8 mouse cellular contexts compared by ENCODE assay signal in genomic region chr10:95894856-95895386, GRCm38 (mm10). TPM values are rescaled to one million over a fixed set of nuclear protein-coding genes. Genes with fewer than 3 reads are reported as not detected.
DNase-seq lines count a peak whose midpoint lies in the region; ATAC-seq lines count a peak whose summit lies in the region.

No protein-coding gene starts in this region.

- no peak overlapping the region for H3K9ac ChIP-seq in embryonic facial prominence, embryonic 11.5 days (replicated peaks; ENCODE audit: low read length)
- no peak overlapping the region for H3K9ac ChIP-seq in limb, embryonic 12.5 days (replicated peaks)
- no peak overlapping the region for H3K9ac ChIP-seq in midbrain, embryonic 12.5 days (replicated peaks)

- peak; percentile 66 for DNase-seq in A20 (ENCODE audit: low read depth, low spot score)
- peak; percentile 74 for DNase-seq in adrenal gland, postnatal 14 days
- DNase-seq in embryonic facial prominence, embryonic 11.5 days (ENCODE audit: low spot score) = peak; percentile 79
- peak; percentile 34 to 65 for DNase-seq in heart, adult 9 months (ENCODE audit: low spot score in 2 of 2)
- peak; percentile 75 for DNase-seq in kidney, adult 9 months
- DNase-seq in spleen, adult 12 weeks (ENCODE audit: low spot score) = peak; percentile 17

- no peak overlapping the region for H3K27ac ChIP-seq in embryonic facial prominence, embryonic 11.5 days (replicated peaks; ENCODE audit: low read depth, low read length)
- no peak overlapping the region for H3K27ac ChIP-seq in limb, embryonic 12.5 days
- H3K27ac ChIP-seq in midbrain, embryonic 12.5 days (replicated peaks) = no peak overlapping the region

- H3K4me3 ChIP-seq in embryonic facial prominence, embryonic 11.5 days (ENCODE audit: low read depth, low read length) = no peak overlapping the region
- peak overlapping the region; percentile 29 for H3K4me3 ChIP-seq in limb, embryonic 12.5 days (replicated peaks)
- H3K4me3 ChIP-seq in midbrain, embryonic 12.5 days = peak overlapping the region; percentile 30; the same call in 1 of the 2 replicates

- H3K9me3 ChIP-seq in embryonic facial prominence, embryonic 11.5 days (replicated peaks; ENCODE audit: control insufficient read depth, low read length) = no peaks in the 10 kb centered on the region
- no peaks in the 10 kb centered on the region for H3K9me3 ChIP-seq in limb, embryonic 12.5 days
- H3K9me3 ChIP-seq in midbrain, embryonic 12.5 days = no peaks in the 10 kb centered on the region

- no peak for ATAC-seq in embryonic facial prominence, embryonic 11.5 days (replicated peaks; ENCODE audit: insufficient number of reproducible peaks, low FRiP score, low TSS enrichment, low read depth)
- ATAC-seq in limb, embryonic 12.5 days (ENCODE audit: insufficient number of reproducible peaks, insufficient read depth, low FRiP score, low TSS enrichment, low read depth) = no peak
- peak; percentile 76 for ATAC-seq in midbrain, embryonic 12.5 days (ENCODE audit: low FRiP score, low read depth)

- H3K4me1 ChIP-seq in embryonic facial prominence, embryonic 11.5 days (ENCODE audit: control insufficient read depth, insufficient read depth, low read length) = no peaks in the 10 kb centered on the region
- H3K4me1 ChIP-seq in limb, embryonic 12.5 days (replicated peaks) = 0 out of 2 replicates have a peak, but pooled peaks cover 2% of the 10 kb centered on the region
- H3K4me1 ChIP-seq in midbrain, embryonic 12.5 days = 0 out of 2 replicates have a peak, but pooled peaks cover 8% of the 10 kb centered on the region

- 48% methylated on average over 10 of the region's 10 CpGs for WGBS in embryonic facial prominence, embryonic 11.5 days
- WGBS in limb, embryonic 12.5 days = 37% methylated on average over 10 of the region's 10 CpGs
- WGBS in midbrain, embryonic 12.5 days = 43% methylated on average over 10 of the region's 10 CpGs

- H3K36me3 ChIP-seq in embryonic facial prominence, embryonic 11.5 days (replicated peaks; ENCODE audit: control insufficient read depth, insufficient read depth, low read depth, low read length) = no peaks in the 10 kb centered on the region
- H3K36me3 ChIP-seq in limb, embryonic 12.5 days = no peaks in the 10 kb centered on the region
- no peaks in the 10 kb centered on the region for H3K36me3 ChIP-seq in midbrain, embryonic 12.5 days

- no peaks in the 10 kb centered on the region for H3K27me3 ChIP-seq in embryonic facial prominence, embryonic 11.5 days (ENCODE audit: control insufficient read depth, insufficient read depth, low read length)
- peaks cover 3% of the 10 kb centered on the region; the same call in 1 of the 2 replicates for H3K27me3 ChIP-seq in limb, embryonic 12.5 days
- no peaks in the 10 kb centered on the region for H3K27me3 ChIP-seq in midbrain, embryonic 12.5 days

- 0 out of 2 replicates have a peak overlapping the region, but pooled peaks have one; percentile 22 for H3K4me2 ChIP-seq in embryonic facial prominence, embryonic 11.5 days (ENCODE audit: low read depth, low read length)
- peak overlapping the region; percentile 55 for H3K4me2 ChIP-seq in limb, embryonic 12.5 days
- peak overlapping the region; percentile 46 for H3K4me2 ChIP-seq in midbrain, embryonic 12.5 days (replicated peaks)

RNA-seq across cellular contexts. Expression of gene Eea1, which starts 45.5 kb away (rescaled TPM):
- 31.7 and 33.1 TPM in 2 replicates for total RNA-seq in adrenal gland, postnatal 14 days (2021)
- 11.8 and 12.8 TPM in 2 replicates for polyA plus RNA-seq in embryonic facial prominence, embryonic 11.5 days (2014; fragmentation: Nextera tagmentation; extraction: Ambion mirVana)
- polyA plus RNA-seq in limb, embryonic 12.5 days (2016; fragmentation: Nextera tagmentation; extraction: Ambion mirVana) = 11.6 and 12.0 TPM in 2 replicates
- polyA plus RNA-seq in midbrain, embryonic 12.5 days (2016; fragmentation: Nextera tagmentation; extraction: Ambion mirVana) = 18.9 and 19.5 TPM in 2 replicates

RNA-seq across cellular contexts. Expression of gene Gm33543, which starts 52.2 kb away (rescaled TPM):
- 0.23 and 0.93 TPM in 2 replicates for total RNA-seq in adrenal gland, postnatal 14 days (2021)
- polyA plus RNA-seq in embryonic facial prominence, embryonic 11.5 days (2014; fragmentation: Nextera tagmentation; extraction: Ambion mirVana) = not detected in 2 replicates
- not detected in 2 replicates for polyA plus RNA-seq in limb, embryonic 12.5 days (2016; fragmentation: Nextera tagmentation; extraction: Ambion mirVana)
- not detected in 2 replicates for polyA plus RNA-seq in midbrain, embryonic 12.5 days (2016; fragmentation: Nextera tagmentation; extraction: Ambion mirVana)

Comparison
In these comparisons a context has a peak if more than half of its experiments do, and no peak if none do; other contexts are left out.
1. DNase-seq: peak in every context shown above with its lines; median percentile 79 in embryonic facial prominence, embryonic 11.5 days; 75 in kidney, adult 9 months; 74 in adrenal gland, postnatal 14 days; 66 in A20; 50 in heart, adult 9 months; 17 in spleen, adult 12 weeks.